Mouse (Mus musculus): ENCODE results near the gene Ankrd34b. TPM values are rescaled to one million over a fixed set of nuclear protein-coding genes. Genes with fewer than 3 reads are reported as not detected.

Ankrd34b gene
- 0.12 and 0.16 TPM in 2 replicates for polyA plus RNA-seq (2015; fragmentation: Nextera tagmentation; extraction: Ambion mirVana)

GRCm38 (mm10) chr13:92425758-92426264 lies at the start of gene Ankrd34b:
Gene Ankrd34b, plus strand, starts transcription at chr13:92425896.
- peak; percentile 60 for ATAC-seq (replicated peaks; ENCODE audit: extremely low read depth, insufficient read depth, low FRiP score)
- Histone ChIP-seq H3K36me3 (ENCODE audit: control insufficient read depth, insufficient read depth) (no peaks in the 10 kb centered on the region), H3K27me3 (ENCODE audit: control insufficient read depth, insufficient read depth, low read length) (peaks cover 51% of the 10 kb centered on the region), H3K4me3 (ENCODE audit: low read length) (peak within 1 kb of the TSS; percentile 68), H3K9ac (ENCODE audit: low read length) (peak within 1 kb of the TSS; percentile 60), H3K9me3 (replicated peaks; ENCODE audit: control insufficient read depth, low read length) (no peaks in the 10 kb centered on the region), H3K4me1 (ENCODE audit: control insufficient read depth, insufficient read depth, low read length) (peaks cover 12% of the 10 kb centered on the region), H3K4me2 (ENCODE audit: low read depth, low read length) (peak within 1 kb of the TSS; percentile 99), H3K27ac (ENCODE audit: low read length) (no peak within 1 kb of the TSS)
- WGBS: under 1% methylated on average over 52 of the region's 54 CpGs

DNA sequence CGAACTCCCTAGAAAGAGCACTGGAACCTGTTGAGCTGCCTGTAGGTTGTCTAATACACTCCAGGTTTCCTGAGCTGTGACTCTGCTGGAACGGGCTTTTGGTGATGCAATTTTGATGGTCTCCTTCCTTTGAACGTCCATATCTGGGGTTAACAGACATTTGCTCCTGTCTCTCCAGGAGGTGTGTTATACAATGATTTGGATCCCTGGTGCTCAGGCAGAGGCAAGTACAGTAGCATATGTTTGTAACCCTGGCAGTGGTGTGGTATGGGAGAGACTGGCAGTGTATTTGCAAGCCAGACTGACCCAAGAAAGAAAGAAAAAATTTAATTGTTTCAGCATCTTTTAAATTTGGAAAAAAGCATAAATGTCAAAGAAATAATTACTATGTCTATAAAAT lies 38.3 kb upstream of the Ankrd34b start:
- Histone ChIP-seq H3K4me2 (ENCODE audit: low read depth, low read length) (no peak overlapping the region), H3K9ac (ENCODE audit: low read length) (no peak overlapping the region), H3K9me3 (replicated peaks; ENCODE audit: control insufficient read depth, low read length) (no peaks in the 10 kb centered on the region), H3K4me3 (ENCODE audit: low read length) (no peak overlapping the region), H3K27me3 (ENCODE audit: control insufficient read depth, insufficient read depth, low read length) (no peaks in the 10 kb centered on the region), H3K27ac (ENCODE audit: low read length) (no peak overlapping the region), H3K36me3 (ENCODE audit: control insufficient read depth, insufficient read depth) (no peaks in the 10 kb centered on the region), H3K4me1 (ENCODE audit: control insufficient read depth, insufficient read depth, low read length) (no peaks in the 10 kb centered on the region)
- WGBS: 72% methylated on average over 3 of the region's 3 CpGs
- ATAC-seq (replicated peaks; ENCODE audit: extremely low read depth, insufficient read depth, low FRiP score): no peak

- Histone ChIP-seq H3K27ac (ENCODE audit: low read length) (no peak overlapping the region), H3K9ac (ENCODE audit: low read length) (no peak overlapping the region), H3K36me3 (ENCODE audit: control insufficient read depth, insufficient read depth) (no peaks in the 10 kb centered on the region), H3K9me3 (replicated peaks; ENCODE audit: control insufficient read depth, low read length) (no peaks in the 10 kb centered on the region), H3K4me2 (ENCODE audit: low read depth, low read length) (no peak overlapping the region), H3K27me3 (ENCODE audit: control insufficient read depth, insufficient read depth, low read length) (no peaks in the 10 kb centered on the region), H3K4me1 (ENCODE audit: control insufficient read depth, insufficient read depth, low read length) (no peaks in the 10 kb centered on the region), H3K4me3 (ENCODE audit: low read length) (no peak overlapping the region)
- no peak for ATAC-seq (replicated peaks; ENCODE audit: extremely low read depth, insufficient read depth, low FRiP score)
- 70% methylated on average over 12 of the region's 12 CpGs for WGBS
Measured at GRCm38 (mm10) chr13:92393047-92393661, 32.5 kb upstream of the Ankrd34b start.

DNA sequence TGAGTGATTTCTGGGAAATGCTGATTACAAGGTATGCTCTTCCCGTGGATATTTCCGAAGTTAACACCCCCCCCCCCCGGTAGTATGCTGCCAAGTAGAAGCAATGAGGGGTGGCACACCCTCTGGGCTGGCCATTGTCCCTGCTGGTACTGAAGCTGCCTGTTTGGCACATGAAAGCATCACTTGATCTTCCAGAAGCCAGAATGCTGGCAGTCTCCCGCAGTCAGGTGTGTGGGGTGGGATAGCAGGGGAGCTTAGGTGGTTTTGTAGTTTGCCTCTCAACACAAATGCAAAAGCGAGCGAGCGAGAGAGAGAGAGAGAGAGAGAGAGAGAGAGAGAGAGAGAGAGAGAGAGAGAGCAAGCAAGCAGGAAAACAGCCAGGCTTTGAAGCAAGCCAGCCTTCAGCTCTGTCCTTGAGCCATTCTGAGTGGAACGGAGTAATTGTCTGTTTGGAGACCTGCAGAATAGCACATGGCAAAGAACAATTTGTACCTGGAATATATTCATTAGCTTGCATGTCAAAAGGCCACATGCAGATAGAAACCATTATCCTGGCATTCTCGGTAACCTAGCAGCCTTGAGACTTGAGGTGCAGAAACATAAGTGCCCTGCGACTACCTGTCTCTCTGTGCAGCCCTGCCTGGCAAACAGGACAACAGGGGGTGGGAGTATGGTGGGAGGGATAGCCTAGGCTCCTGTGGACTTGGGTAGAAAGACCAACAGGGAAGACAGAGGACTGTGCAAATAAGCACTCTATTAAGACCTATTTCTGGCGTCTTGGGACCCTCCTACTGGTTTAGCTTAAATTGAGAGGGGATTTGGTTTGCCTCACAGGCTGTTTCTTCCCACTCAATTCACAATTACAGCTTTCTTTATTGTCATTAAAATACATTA lies 27.0 kb upstream of the Ankrd34b start:
- Histone ChIP-seq H3K36me3 (ENCODE audit: control insufficient read depth, insufficient read depth) (no peaks in the 10 kb centered on the region), H3K4me3 (ENCODE audit: low read length) (no peak overlapping the region), H3K9ac (ENCODE audit: low read length) (no peak overlapping the region), H3K27ac (ENCODE audit: low read length) (no peak overlapping the region), H3K27me3 (ENCODE audit: control insufficient read depth, insufficient read depth, low read length) (no peaks in the 10 kb centered on the region), H3K9me3 (replicated peaks; ENCODE audit: control insufficient read depth, low read length) (no peaks in the 10 kb centered on the region), H3K4me1 (ENCODE audit: control insufficient read depth, insufficient read depth, low read length) (no peaks in the 10 kb centered on the region), H3K4me2 (ENCODE audit: low read depth, low read length) (no peak overlapping the region)
- no peak for ATAC-seq (replicated peaks; ENCODE audit: extremely low read depth, insufficient read depth, low FRiP score)
- 63% methylated on average over 11 of the region's 11 CpGs for whole genome bisulfite sequencing

DNA sequence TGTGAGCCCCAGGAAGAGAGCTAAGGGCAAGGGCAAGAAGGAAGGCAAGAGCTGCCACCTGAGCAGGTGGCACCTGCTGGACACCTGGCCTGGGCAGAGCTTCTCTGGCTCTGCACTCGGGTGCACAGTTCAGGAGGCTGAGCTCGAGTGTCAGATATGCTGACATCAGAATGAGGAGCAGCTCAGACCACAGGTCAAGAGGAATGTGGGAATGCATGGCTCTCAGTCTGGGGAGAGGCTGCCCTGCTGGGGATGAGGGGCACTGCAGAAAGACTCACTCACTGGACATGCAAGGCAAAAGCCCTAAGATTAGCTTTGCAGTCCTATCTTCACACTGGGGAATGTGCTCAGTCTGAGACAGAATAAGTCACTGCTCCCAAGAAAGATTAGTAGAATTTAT lies 23.6 kb upstream of the Ankrd34b start:
- ATAC-seq (replicated peaks; ENCODE audit: extremely low read depth, insufficient read depth, low FRiP score): no peak
- Histone ChIP-seq H3K4me3 (ENCODE audit: low read length) (no peak overlapping the region), H3K9ac (ENCODE audit: low read length) (no peak overlapping the region), H3K4me2 (ENCODE audit: low read depth, low read length) (no peak overlapping the region), H3K36me3 (ENCODE audit: control insufficient read depth, insufficient read depth) (no peaks in the 10 kb centered on the region), H3K9me3 (replicated peaks; ENCODE audit: control insufficient read depth, low read length) (peaks cover 3% of the 10 kb centered on the region; the same call in 1 of the 2 replicates), H3K4me1 (ENCODE audit: control insufficient read depth, insufficient read depth, low read length) (no peaks in the 10 kb centered on the region), H3K27ac (ENCODE audit: low read length) (no peak overlapping the region), H3K27me3 (ENCODE audit: control insufficient read depth, insufficient read depth, low read length) (no peaks in the 10 kb centered on the region)
- 29% methylated on average over 2 of the region's 2 CpGs for WGBS

- WGBS: 77% methylated on average over 3 of the region's 3 CpGs
- no peaks in the 10 kb centered on the region for H3K27me3 ChIP-seq (ENCODE audit: control insufficient read depth, insufficient read depth, low read length)
Measured at GRCm38 (mm10) chr13:92403496-92403895, 22.2 kb upstream of the Ankrd34b start.

GRCm38 (mm10) chr13:92410486-92410885 lies 15.2 kb upstream of the Ankrd34b start:
- WGBS: 85% methylated on average over 2 of the region's 2 CpGs

More at GRCm38 (mm10) chr13:92403496-92403895, 22.2 kb upstream of the Ankrd34b start:
- no peak for ATAC-seq (replicated peaks; ENCODE audit: extremely low read depth, insufficient read depth, low FRiP score)
- no peak overlapping the region for H3K9ac ChIP-seq (ENCODE audit: low read length)
- no peak overlapping the region for H3K4me3 ChIP-seq (ENCODE audit: low read length)
- H3K9me3 ChIP-seq (replicated peaks; ENCODE audit: control insufficient read depth, low read length): peaks cover 3% of the 10 kb centered on the region; the same call in 1 of the 2 replicates
- H3K4me1 ChIP-seq (ENCODE audit: control insufficient read depth, insufficient read depth, low read length): no peaks in the 10 kb centered on the region
- H3K36me3 ChIP-seq (ENCODE audit: control insufficient read depth, insufficient read depth): no peaks in the 10 kb centered on the region
- H3K4me2 ChIP-seq (ENCODE audit: low read depth, low read length): no peak overlapping the region
- no peak overlapping the region for H3K27ac ChIP-seq (ENCODE audit: low read length)

DNA sequence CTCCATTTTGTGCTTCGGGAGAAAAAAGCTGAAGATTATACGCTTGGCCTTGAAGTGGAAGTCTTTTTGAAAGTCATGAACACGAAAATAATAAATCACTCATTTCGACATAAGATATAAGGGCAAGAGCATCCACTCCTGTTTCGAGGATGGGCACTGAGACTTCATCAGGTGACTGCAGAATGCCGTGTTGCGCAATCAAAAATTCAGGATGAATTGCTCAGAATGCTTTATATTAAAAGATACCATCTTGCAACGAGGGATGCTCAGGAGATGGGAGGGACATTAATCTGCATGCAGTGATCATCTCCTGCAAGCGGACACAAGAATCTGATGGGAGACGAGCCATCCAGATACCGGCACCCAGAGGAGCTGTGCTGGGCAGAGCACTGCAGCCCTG lies 6.1 kb upstream of the Ankrd34b start:
- Histone ChIP-seq H3K36me3 (ENCODE audit: control insufficient read depth, insufficient read depth) (no peaks in the 10 kb centered on the region), H3K4me1 (ENCODE audit: control insufficient read depth, insufficient read depth, low read length) (no peaks in the 10 kb centered on the region), H3K27me3 (ENCODE audit: control insufficient read depth, insufficient read depth, low read length) (peaks cover 22% of the 10 kb centered on the region), H3K9ac (ENCODE audit: low read length) (no peak overlapping the region), H3K4me3 (ENCODE audit: low read length) (no peak overlapping the region), H3K9me3 (replicated peaks; ENCODE audit: control insufficient read depth, low read length) (no peaks in the 10 kb centered on the region; the same call in 1 of the 2 replicates), H3K4me2 (ENCODE audit: low read depth, low read length) (no peak overlapping the region), H3K27ac (ENCODE audit: low read length) (no peak overlapping the region)
- ATAC-seq (replicated peaks; ENCODE audit: extremely low read depth, insufficient read depth, low FRiP score): no peak
- WGBS: 81% methylated on average over 11 of the region's 11 CpGs

More at GRCm38 (mm10) chr13:92410486-92410885, 15.2 kb upstream of the Ankrd34b start:
- ATAC-seq (replicated peaks; ENCODE audit: extremely low read depth, insufficient read depth, low FRiP score): no peak
- Histone ChIP-seq H3K4me2 (ENCODE audit: low read depth, low read length) (no peak overlapping the region), H3K9ac (ENCODE audit: low read length) (no peak overlapping the region), H3K4me3 (ENCODE audit: low read length) (no peak overlapping the region), H3K36me3 (ENCODE audit: control insufficient read depth, insufficient read depth) (no peaks in the 10 kb centered on the region), H3K27ac (ENCODE audit: low read length) (no peak overlapping the region), H3K27me3 (ENCODE audit: control insufficient read depth, insufficient read depth, low read length) (no peaks in the 10 kb centered on the region), H3K9me3 (replicated peaks; ENCODE audit: control insufficient read depth, low read length) (no peaks in the 10 kb centered on the region), H3K4me1 (ENCODE audit: control insufficient read depth, insufficient read depth, low read length) (no peaks in the 10 kb centered on the region)

DNA sequence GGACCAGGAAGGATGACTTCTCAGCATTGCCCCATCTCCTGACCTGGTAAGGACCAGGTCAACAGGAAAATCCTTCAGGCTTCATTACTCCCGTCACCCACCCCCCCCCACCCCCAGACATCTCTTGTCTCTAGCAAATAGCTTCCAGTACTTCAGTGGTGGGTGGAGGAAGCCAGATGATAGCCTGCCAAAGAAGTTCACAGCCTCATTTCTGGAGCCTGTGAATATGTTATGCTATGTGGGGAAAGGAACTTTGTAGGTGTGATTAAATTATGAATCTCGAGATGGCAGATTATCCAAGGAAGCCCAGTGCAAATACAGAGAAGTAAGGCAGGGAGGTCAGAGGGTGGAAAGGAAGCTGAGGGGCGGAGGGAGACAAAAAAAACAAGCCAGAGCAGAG lies 2.0 kb upstream of the Ankrd34b start:
- H3K4me3 ChIP-seq (ENCODE audit: low read length): no peak overlapping the region
- H3K36me3 ChIP-seq (ENCODE audit: control insufficient read depth, insufficient read depth): no peaks in the 10 kb centered on the region
- peaks cover 52% of the 10 kb centered on the region for H3K27me3 ChIP-seq (ENCODE audit: control insufficient read depth, insufficient read depth, low read length)
- no peak for ATAC-seq (replicated peaks; ENCODE audit: extremely low read depth, insufficient read depth, low FRiP score)
- H3K9ac ChIP-seq (ENCODE audit: low read length): no peak overlapping the region
- H3K4me2 ChIP-seq (ENCODE audit: low read depth, low read length): no peak overlapping the region
- no peaks in the 10 kb centered on the region for H3K9me3 ChIP-seq (replicated peaks; ENCODE audit: control insufficient read depth, low read length)
- WGBS: 39% methylated on average over 3 of the region's 3 CpGs
- H3K27ac ChIP-seq (ENCODE audit: low read length): no peak overlapping the region
- peaks cover 12% of the 10 kb centered on the region for H3K4me1 ChIP-seq (ENCODE audit: control insufficient read depth, insufficient read depth, low read length)
